Mouse (Mus musculus): ENCODE results near the gene Gpbar1. TPM values are rescaled to one million over a fixed set of nuclear protein-coding genes. Genes with fewer than 3 reads are reported as not detected.

The Gpbar1 gene
- 1.2 to 2.0 TPM (median 1.5 TPM) in 4 replicates for total RNA-seq (2023; ENCODE audit: inconsistent age)

GRCm38 (mm10) chr1:74278538-74278937 is at the start of gene Gpbar1:
TSS of gene Gpbar1 (plus strand) at chr1:74278550.

DNA sequence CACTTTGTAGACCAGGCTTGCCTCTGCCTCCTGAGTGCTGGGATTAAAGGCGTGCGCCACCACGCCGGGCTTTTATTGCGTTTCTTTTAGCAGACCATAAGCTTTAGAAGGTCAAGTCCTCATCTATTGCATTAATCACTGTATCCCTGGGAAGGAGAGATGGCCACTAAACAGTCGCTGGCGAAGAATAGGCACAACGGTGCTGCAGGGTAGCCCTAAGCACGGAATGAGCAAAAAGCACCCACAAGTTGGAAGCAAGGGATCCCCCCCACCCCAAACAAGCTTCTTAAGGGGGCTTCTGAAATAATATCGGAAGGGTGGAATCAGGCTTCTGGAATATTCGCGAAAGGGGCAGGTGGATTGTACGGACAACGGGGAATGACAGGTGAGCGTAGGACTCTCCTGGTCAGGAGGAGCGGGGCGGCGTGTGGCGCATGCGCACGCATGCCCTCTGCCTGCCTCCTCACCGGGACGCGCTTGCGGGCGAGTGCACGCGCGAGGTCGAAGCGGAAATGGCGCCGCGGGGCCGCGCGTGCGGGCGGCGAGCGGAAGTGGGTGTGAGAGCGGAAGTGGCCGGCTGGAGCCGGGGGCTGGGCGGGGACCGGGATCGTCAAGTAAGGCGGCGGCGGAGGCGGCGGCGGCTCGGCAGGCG is 42.3 kb upstream of the Gpbar1 start, which contains the start of gene Arpc2:
Gene Arpc2, plus strand, starts transcription at position 147 of the 652 bp plus-strand sequence.

GRCm38 (mm10) chr1:74284543-74285160 is 6.3 kb downstream of the Gpbar1 start, which contains the start of the genes Aamp and Pnkd:
TSS of gene Aamp (minus strand) at chr1:74284738.
TSS of gene Pnkd (plus strand) at chr1:74284930.

GRCm38 (mm10) chr1:74305522-74305921 is 27.2 kb downstream of the Gpbar1 start, which contains the start of gene Tmbim1:
TSS of gene Tmbim1 (minus strand) at chr1:74305622.

Other genes with a start within 250 kb of the Gpbar1 start
- 3.8 to 6.9 TPM (median 5.7 TPM) in 4 replicates for gene Tns1, start 154.1 kb upstream of the Gpbar1 start, total RNA-seq (2023; ENCODE audit: inconsistent age)
- 0.22 TPM in 1 of 4 replicates, not detected in the others for gene Rufy4, start 153.0 kb upstream of the Gpbar1 start, total RNA-seq (2023; ENCODE audit: inconsistent age)
- gene Cxcr2, start 124.6 kb upstream of the Gpbar1 start, total RNA-seq (2023; ENCODE audit: inconsistent age): 0.15 TPM in 1 of 4 replicates, not detected in the others
- not detected in 4 replicates for gene Cxcr1, start 83.9 kb upstream of the Gpbar1 start, total RNA-seq (2023; ENCODE audit: inconsistent age)
- gene Arpc2, start 42.5 kb upstream of the Gpbar1 start, total RNA-seq (2023; ENCODE audit: inconsistent age): 412 to 422 TPM (median 418 TPM) in 4 replicates
- 110 to 122 TPM (median 111 TPM) in 4 replicates for gene Aamp, start 6.2 kb downstream of the Gpbar1 start, total RNA-seq (2023; ENCODE audit: inconsistent age)
- gene Pnkd, start 6.4 kb downstream of the Gpbar1 start, total RNA-seq (2023; ENCODE audit: inconsistent age): 17.8 to 25.0 TPM (median 21.2 TPM) in 4 replicates
- gene Tmbim1, start 27.1 kb downstream of the Gpbar1 start, total RNA-seq (2023; ENCODE audit: inconsistent age): 3.2 to 4.3 TPM (median 3.7 TPM) in 4 replicates
- not detected in 4 replicates for gene Catip, start 83.6 kb downstream of the Gpbar1 start, total RNA-seq (2023; ENCODE audit: inconsistent age)
- 4.9 to 8.1 TPM (median 5.6 TPM) in 4 replicates for gene Slc11a1, start 96.6 kb downstream of the Gpbar1 start, total RNA-seq (2023; ENCODE audit: inconsistent age)
- gene Ctdsp1, start 113.0 kb downstream of the Gpbar1 start, total RNA-seq (2023; ENCODE audit: inconsistent age): 105 to 110 TPM (median 108 TPM) in 4 replicates
- gene Vil1, start 130.8 kb downstream of the Gpbar1 start, total RNA-seq (2023; ENCODE audit: inconsistent age): 0.32 to 0.54 TPM in 2 of 4 replicates, not detected in the others
- 27.1 to 30.2 TPM (median 28.5 TPM) in 4 replicates for gene Cnot9, start 227.5 kb downstream of the Gpbar1 start, total RNA-seq (2023; ENCODE audit: inconsistent age)

Measured in B cell, adult (primary cell).